Mouse (Mus musculus) lung, embryonic 16.5 days (tissue): Measurements from ENCODE around the gene Sgip1. TPM values are rescaled to one million over a fixed set of nuclear protein-coding genes. Genes with fewer than 3 reads are reported as not detected.
A peak's percentile ranks its signal among the peaks of the same experiment; 100 is the strongest.

Source experiments
- ATAC-seq: fragments of 200-750 bp; cut with Nextera tagmentation; 2 replicates; pipeline ENCODE4 v1.8.0; 2017; ENCODE audit warnings: low read depth, mild to moderate bottlenecking, moderate library complexity
- H3K27ac ChIP-seq: fragments of 300-500 bp; sonication (generic); 2 replicates; pipeline ENCODE4 v1.5.1; 2014; ENCODE audit warnings: mild to moderate bottlenecking, control low read depth, low read length
- H3K27me3 ChIP-seq: fragments of 300-500 bp; sonication (generic); 2 replicates; pipeline ENCODE4 v1.6.1; 2014; ENCODE audit warnings: low read depth, low read length, mixed read lengths; ENCODE audit not compliant: control insufficient read depth, insufficient read depth
- H3K36me3 ChIP-seq: fragments of 300-500 bp; sonication (generic); 2 replicates; pipeline ENCODE4 v1.6.1; 2014; ENCODE audit warnings: low read length; ENCODE audit not compliant: control insufficient read depth, insufficient read depth
- H3K4me1 ChIP-seq: fragments of 300-500 bp; sonication (generic); replicated peaks from 2 replicates; pipeline ENCODE4 v1.6.1; 2014; ENCODE audit warnings: low read length, mixed read lengths; ENCODE audit not compliant: control insufficient read depth, insufficient read depth
- H3K4me2 ChIP-seq: fragments of 300-500 bp; sonication (generic); 2 replicates; pipeline ENCODE4 v1.6.1; 2014; ENCODE audit warnings: low read depth, low read length, control low read depth
- H3K4me3 ChIP-seq: fragments of 300-500 bp; sonication (generic); 2 replicates; pipeline ENCODE4 v1.5.1; 2014; ENCODE audit warnings: mild to moderate bottlenecking, low read length, control low read depth
- H3K9ac ChIP-seq: fragments of 300-500 bp; sonication (generic); 2 replicates; pipeline ENCODE4 v1.6.1; 2014; ENCODE audit warnings: low read length, control low read depth
- H3K9me3 ChIP-seq: fragments of 300-500 bp; sonication (generic); 2 replicates; pipeline ENCODE4 v1.6.1; 2016; ENCODE audit warnings: low read length; ENCODE audit not compliant: control insufficient read depth
- WGBS: fragments of 180-500 bp; shearing (Covaris S2); extraction: QIAGEN DNeasy Blood & Tissue Kit; methylation state at CpG from one replicate; pipeline ENCODE4 v1.1.7; 2014; 5-methylcytosine and 5-hydroxymethylcytosine counted together
- polyA plus RNA-seq: library from polyadenylated mRNA; unstranded; fragments of >200 nt; fragmentation: Nextera tagmentation; extraction: Ambion mirVana; gene quantifications from 2 replicates; pipeline ENCODE4 v1.2.1, GENCODE M21; 2015

Sgip1 gene
- polyA plus RNA-seq, 1 experiment from 2014 or later = 8.2 TPM

GRCm38 (mm10) chr4:102824494-102824893, 83.4 kb downstream of the Sgip1 start:
- H3K36me3 ChIP-seq = no peaks in the 10 kb centered on the region
- WGBS = 37% methylated on average over 2 of the region's 2 CpGs
- H3K27me3 ChIP-seq = no peaks in the 10 kb centered on the region
- no peak overlapping the region for H3K4me3 ChIP-seq
- no peak overlapping the region for H3K27ac ChIP-seq
- ATAC-seq = no peak
- H3K4me1 ChIP-seq = peaks cover 8% of the 10 kb centered on the region; the same call in 1 of the 2 replicates
- no peaks in the 10 kb centered on the region for H3K9me3 ChIP-seq
- H3K9ac ChIP-seq = no peak overlapping the region
- no peak overlapping the region for H3K4me2 ChIP-seq

GRCm38 (mm10) chr4:102826159-102826558, 85.1 kb downstream of the Sgip1 start:
- Histone ChIP-seq H3K36me3 (no peaks in the 10 kb centered on the region), H3K9ac (no peak overlapping the region), H3K4me1 (peaks cover 8% of the 10 kb centered on the region; the same call in 1 of the 2 replicates), H3K27me3 (no peaks in the 10 kb centered on the region), H3K9me3 (no peaks in the 10 kb centered on the region), H3K27ac (no peak overlapping the region), H3K4me3 (no peak overlapping the region), H3K4me2 (no peak overlapping the region)
- no peak for ATAC-seq
- 84% methylated on average over 2 of the region's 2 CpGs for whole genome bisulfite sequencing

- Histone ChIP-seq H3K27me3 (no peaks in the 10 kb centered on the region), H3K27ac (no peak overlapping the region; the same call in 1 of the 2 replicates), H3K36me3 (no peaks in the 10 kb centered on the region), H3K4me1 (no peaks in the 10 kb centered on the region; the same call in 1 of the 2 replicates), H3K9me3 (no peaks in the 10 kb centered on the region), H3K4me2 (no peak overlapping the region), H3K4me3 (no peak overlapping the region), H3K9ac (no peak overlapping the region)
- 36% methylated on average over 2 of the region's 2 CpGs for WGBS
- peak; percentile 87 for ATAC-seq
Measured at GRCm38 (mm10) chr4:102828518-102828917, 87.4 kb downstream of the Sgip1 start.

GRCm38 (mm10) chr4:102833191-102833590, 92.1 kb downstream of the Sgip1 start:
- H3K36me3 ChIP-seq = no peaks in the 10 kb centered on the region
- ATAC-seq = no peak
- no peaks in the 10 kb centered on the region for H3K27me3 ChIP-seq
- H3K4me2 ChIP-seq = no peak overlapping the region
- H3K9ac ChIP-seq = no peak overlapping the region
- 76% methylated on average over 1 of the region's 1 CpGs for WGBS
- no peaks in the 10 kb centered on the region; the same call in 1 of the 2 replicates for H3K4me1 ChIP-seq
- no peaks in the 10 kb centered on the region for H3K9me3 ChIP-seq
- no peak overlapping the region for H3K4me3 ChIP-seq
- H3K27ac ChIP-seq = no peak overlapping the region

GRCm38 (mm10) chr4:102833726-102834125, 92.6 kb downstream of the Sgip1 start:
- no peak overlapping the region for H3K4me2 ChIP-seq
- no peak for ATAC-seq
- no peak overlapping the region for H3K4me3 ChIP-seq
- no peaks in the 10 kb centered on the region; the same call in 1 of the 2 replicates for H3K4me1 ChIP-seq
- H3K27me3 ChIP-seq = no peaks in the 10 kb centered on the region
- no peaks in the 10 kb centered on the region for H3K36me3 ChIP-seq
- WGBS = 92% methylated on average over 2 of the region's 2 CpGs
- no peak overlapping the region for H3K27ac ChIP-seq
- H3K9ac ChIP-seq = no peak overlapping the region
- H3K9me3 ChIP-seq = no peaks in the 10 kb centered on the region

- no peaks in the 10 kb centered on the region for H3K27me3 ChIP-seq
- H3K36me3 ChIP-seq = no peaks in the 10 kb centered on the region
- no peak overlapping the region for H3K4me3 ChIP-seq
- no peaks in the 10 kb centered on the region for H3K4me1 ChIP-seq
- no peak overlapping the region for H3K27ac ChIP-seq
- no peak overlapping the region for H3K4me2 ChIP-seq
- no peak overlapping the region for H3K9ac ChIP-seq
- no peak for ATAC-seq
- H3K9me3 ChIP-seq = no peaks in the 10 kb centered on the region
- 69% methylated on average over 1 of the region's 1 CpGs for WGBS
Measured at GRCm38 (mm10) chr4:102834710-102835109, 93.6 kb downstream of the Sgip1 start.

- Histone ChIP-seq H3K27ac (peak overlapping the region; percentile 28; the same call in 1 of the 2 replicates), H3K27me3 (no peaks in the 10 kb centered on the region), H3K9ac (no peak overlapping the region), H3K4me1 (no peaks in the 10 kb centered on the region; the same call in 1 of the 2 replicates), H3K36me3 (no peaks in the 10 kb centered on the region), H3K4me3 (no peak overlapping the region), H3K4me2 (no peak overlapping the region), H3K9me3 (no peaks in the 10 kb centered on the region)
- 44% methylated on average over 7 of the region's 7 CpGs for WGBS
- peak; percentile 81 for ATAC-seq
Measured at GRCm38 (mm10) chr4:102840062-102840798, 99.1 kb downstream of the Sgip1 start.

GRCm38 (mm10) chr4:102840956-102841729, 100.0 kb downstream of the Sgip1 start:
- 75% methylated on average over 11 of the region's 11 CpGs for WGBS
- no peak overlapping the region for H3K4me2 ChIP-seq
- H3K36me3 ChIP-seq = no peaks in the 10 kb centered on the region
- no peaks in the 10 kb centered on the region for H3K9me3 ChIP-seq
- no peak overlapping the region for H3K9ac ChIP-seq
- ATAC-seq = no peak
- H3K4me3 ChIP-seq = no peak overlapping the region
- H3K4me1 ChIP-seq = no peaks in the 10 kb centered on the region; the same call in 1 of the 2 replicates
- H3K27me3 ChIP-seq = no peaks in the 10 kb centered on the region
- H3K27ac ChIP-seq = peak overlapping the region; percentile 28; the same call in 1 of the 2 replicates

GRCm38 (mm10) chr4:102850498-102850897, 109.4 kb downstream of the Sgip1 start:
- no peak for ATAC-seq
- WGBS = 86% methylated on average over 6 of the region's 6 CpGs
- Histone ChIP-seq H3K4me3 (no peak overlapping the region), H3K27ac (no peak overlapping the region), H3K36me3 (no peaks in the 10 kb centered on the region), H3K9ac (no peak overlapping the region), H3K4me1 (no peaks in the 10 kb centered on the region), H3K27me3 (no peaks in the 10 kb centered on the region), H3K9me3 (no peaks in the 10 kb centered on the region), H3K4me2 (no peak overlapping the region)
